Mouse (Mus musculus): ENCODE measurements around the gene Scn9a. TPM values are rescaled to one million over a fixed set of nuclear protein-coding genes. Genes with fewer than 3 reads are reported as not detected.

The Scn9a gene
- polyA plus RNA-seq (2012; fragmentation: generic; extraction: Trizol) = not detected

GRCm38 (mm10) chr2:66634580-66635359 is at the start of gene Scn9a:
Scn9a (minus strand) TSS chr2:66634962.

DNA sequence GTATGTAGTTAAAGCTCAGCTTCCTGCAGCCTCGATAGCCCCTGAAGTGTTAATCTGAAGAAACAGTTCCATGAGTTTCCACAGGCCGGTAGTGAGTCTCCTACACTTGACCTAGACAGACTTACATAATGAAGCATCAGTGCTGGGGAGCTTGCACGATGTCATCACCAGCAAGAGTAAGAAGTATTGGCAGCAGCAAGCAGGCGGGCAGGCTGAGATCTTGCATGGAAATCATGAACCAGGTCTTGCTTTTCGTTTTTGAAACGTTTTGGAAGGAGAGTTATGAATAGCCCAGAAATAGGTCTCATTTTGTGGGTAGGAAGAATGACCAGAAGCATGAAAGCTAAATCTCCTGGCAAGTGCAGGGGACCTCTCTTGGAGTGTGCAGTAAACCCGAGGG is 194.1 kb downstream of the Scn9a start, which contains the start of gene Scn1a:
Gene Scn1a, minus strand, starts transcription at position 130 of the 400 bp plus-strand sequence.

Other genes with a start within 250 kb of the Scn9a start
- gene Scn1a, start 194.1 kb downstream of the Scn9a start, polyA plus RNA-seq (2012; fragmentation: generic; extraction: Trizol) = not detected
- gene Scn7a, start 150.0 kb upstream of the Scn9a start, polyA plus RNA-seq (2012; fragmentation: generic; extraction: Trizol) = under 1 TPM in 1 of 2 experiments, not detected in 1; 0.02 TPM